Mouse (Mus musculus): ENCODE measurements around the gene Zfp663. TPM values are rescaled to one million over a fixed set of nuclear protein-coding genes. Genes with fewer than 3 reads are reported as not detected.

The Zfp663 gene
- 0.46 and 0.59 TPM in 2 replicates for polyA plus RNA-seq (2012; rRNA removed)

GRCm38 (mm10) chr2:165368496-165368895, at the start of gene Zfp663:
Gene Zfp663 (minus strand): TSS chr2:165368729.
- no peak for DNase-seq (ENCODE audit: extremely low spot score in 1 of 2, low spot score in 1 of 2)

GRCm38 (mm10) chr2:165417291-165417690, 48.8 kb upstream of the Zfp663 start:
- DNase-seq (ENCODE audit: extremely low spot score in 1 of 2, low spot score in 1 of 2): peak; percentile 44 to 81

- no peak for DNase-seq (ENCODE audit: extremely low spot score in 1 of 2, low spot score in 1 of 2)
These were observed 47.3 kb upstream of the Zfp663 start for GRCm38 (mm10) chr2:165415795-165416194.

GRCm38 (mm10) chr2:165415141-165415721, 46.7 kb upstream of the Zfp663 start:
- DNase-seq (ENCODE audit: extremely low spot score in 1 of 2, low spot score in 1 of 2): no peak

GRCm38 (mm10) chr2:165414321-165414720, 45.8 kb upstream of the Zfp663 start:
- no peak for DNase-seq (ENCODE audit: extremely low spot score in 1 of 2, low spot score in 1 of 2)

GRCm38 (mm10) chr2:165413884-165414283, 45.4 kb upstream of the Zfp663 start:
- DNase-seq (ENCODE audit: extremely low spot score in 1 of 2, low spot score in 1 of 2): no peak

GRCm38 (mm10) chr2:165407700-165408301, 39.3 kb upstream of the Zfp663 start:
- DNase-seq (ENCODE audit: extremely low spot score in 1 of 2, low spot score in 1 of 2): peak in 1 of 2 experiments; percentile 92

- peak; percentile 62 to 82 for DNase-seq (ENCODE audit: extremely low spot score in 1 of 2, low spot score in 1 of 2)
These were observed 36.8 kb upstream of the Zfp663 start for GRCm38 (mm10) chr2:165405351-165405750.

- DNase-seq (ENCODE audit: extremely low spot score in 1 of 2, low spot score in 1 of 2): no peak
These were observed 36.4 kb upstream of the Zfp663 start for GRCm38 (mm10) chr2:165404951-165405350.

GRCm38 (mm10) chr2:165398164-165398785, 29.7 kb upstream of the Zfp663 start:
- DNase-seq (ENCODE audit: extremely low spot score in 1 of 2, low spot score in 1 of 2): no peak

- DNase-seq (ENCODE audit: extremely low spot score in 1 of 2, low spot score in 1 of 2): no peak
These were observed 29.1 kb upstream of the Zfp663 start for GRCm38 (mm10) chr2:165397502-165398163.

- no peak for DNase-seq (ENCODE audit: extremely low spot score in 1 of 2, low spot score in 1 of 2)
These were observed 28.4 kb upstream of the Zfp663 start for GRCm38 (mm10) chr2:165396831-165397501.

GRCm38 (mm10) chr2:165392156-165392555, 23.6 kb upstream of the Zfp663 start:
- peak in 1 of 2 experiments; percentile 44 for DNase-seq (ENCODE audit: extremely low spot score in 1 of 2, low spot score in 1 of 2)

GRCm38 (mm10) chr2:165391561-165391960, 23.0 kb upstream of the Zfp663 start:
- peak in 1 of 2 experiments; percentile 78 for DNase-seq (ENCODE audit: extremely low spot score in 1 of 2, low spot score in 1 of 2)

- DNase-seq (ENCODE audit: extremely low spot score in 1 of 2, low spot score in 1 of 2): no peak
These were observed 20.9 kb upstream of the Zfp663 start for GRCm38 (mm10) chr2:165389299-165389952.

GRCm38 (mm10) chr2:165387844-165388495, 19.4 kb upstream of the Zfp663 start, which contains the start of gene Zfp334:
Gene Zfp334 (minus strand): TSS chr2:165388259.
- DNase-seq (ENCODE audit: extremely low spot score in 1 of 2, low spot score in 1 of 2): peak; percentile 92 to 98

GRCm38 (mm10) chr2:165387370-165387769, 18.8 kb upstream of the Zfp663 start:
- no peak for DNase-seq (ENCODE audit: extremely low spot score in 1 of 2, low spot score in 1 of 2)

- no peak for DNase-seq (ENCODE audit: extremely low spot score in 1 of 2, low spot score in 1 of 2)
These were observed 11.5 kb upstream of the Zfp663 start for GRCm38 (mm10) chr2:165380050-165380449.

- no peak for DNase-seq (ENCODE audit: extremely low spot score in 1 of 2, low spot score in 1 of 2)
These were observed 7.5 kb upstream of the Zfp663 start for GRCm38 (mm10) chr2:165376001-165376400.

GRCm38 (mm10) chr2:165375478-165375877, 6.9 kb upstream of the Zfp663 start:
- DNase-seq (ENCODE audit: extremely low spot score in 1 of 2, low spot score in 1 of 2): no peak

Measured in frontal cortex, adult 2 months (tissue).